Mouse (Mus musculus): Measurements from ENCODE around the gene Zfp870. TPM values are rescaled to one million over a fixed set of nuclear protein-coding genes. Genes with fewer than 3 reads are reported as not detected.

The Zfp870 gene
- polyA plus RNA-seq, 2 experiments, result 0.79 to 1.5 TPM

GRCm38 (mm10) chr17:32839083-32839802 is 52.2 kb downstream of the Zfp870 start:
- DNase-seq (ENCODE audit: low read depth in 3 of 3, low spot score in 3 of 3), result no peak

GRCm38 (mm10) chr17:32830418-32830782 is 61.0 kb downstream of the Zfp870 start:
- Histone ChIP-seq H3K4me3 (ENCODE audit: insufficient read depth in 1 of 2, low read depth in 2 of 2, low read length in 2 of 2) (peak overlapping the region; percentile 74 to 91; a peak in 3 of 4 replicates), H3K9ac (replicated peaks) (no peak overlapping the region), H3K4me1 (replicated peaks; ENCODE audit: control insufficient read depth in 2 of 2, insufficient read depth in 2 of 2, low read length in 1 of 2) (peaks cover 4 to 7% of the 10 kb centered on the region in 2 experiments; a peak in 3 of 4 replicates), H3K4me2 (ENCODE audit: low read depth) (peak overlapping the region; percentile 72), H3K27me3 (ENCODE audit: control insufficient read depth, insufficient read depth, low read length) (no peaks in the 10 kb centered on the region), H3K27ac (no peak overlapping the region), H3K36me3 (replicated peaks; ENCODE audit: control insufficient read depth, insufficient read depth, low read depth) (no peaks in the 10 kb centered on the region), H3K9me3 (ENCODE audit: control insufficient read depth, low read length) (no peaks in the 10 kb centered on the region)
- TF ChIP-seq EP300 (IDR thresholded peaks at IDR 0.05; ENCODE audit: low read depth) (no peak), CTCF (IDR thresholded peaks at IDR 0.05; ENCODE audit: low read depth) (no peak)
- 31% methylated on average over 3 of the region's 3 CpGs for WGBS (ENCODE audit: insufficient replicate concordance)
- DNase-seq (ENCODE audit: low read depth in 3 of 3, low spot score in 3 of 3) (no peak), ATAC-seq (ENCODE audit: insufficient read depth) (no peak)

More at GRCm38 (mm10) chr17:32839083-32839802, 52.2 kb downstream of the Zfp870 start:
- WGBS (ENCODE audit: insufficient replicate concordance), result 47% methylated on average over 15 of the region's 15 CpGs
- Histone ChIP-seq H3K9me3 (ENCODE audit: control insufficient read depth, low read length) (no peaks in the 10 kb centered on the region), H3K27ac (no peak overlapping the region), H3K4me1 (replicated peaks; ENCODE audit: control insufficient read depth in 2 of 2, insufficient read depth in 2 of 2, low read length in 1 of 2) (no peaks in the 10 kb centered on the region), H3K27me3 (ENCODE audit: control insufficient read depth, insufficient read depth, low read length) (no peaks in the 10 kb centered on the region), H3K4me3 (ENCODE audit: insufficient read depth in 1 of 2, low read depth in 2 of 2, low read length in 2 of 2) (no peak overlapping the region), H3K9ac (replicated peaks) (no peak overlapping the region), H3K36me3 (replicated peaks; ENCODE audit: control insufficient read depth, insufficient read depth, low read depth) (no peaks in the 10 kb centered on the region), H3K4me2 (ENCODE audit: low read depth) (no peak overlapping the region)
- no peak for TF ChIP-seq EP300 (IDR thresholded peaks at IDR 0.05; ENCODE audit: low read depth)
- TF ChIP-seq CTCF (IDR thresholded peaks at IDR 0.05; ENCODE audit: low read depth), result no peak
- no peak for ATAC-seq (ENCODE audit: insufficient read depth)

GRCm38 (mm10) chr17:32829540-32830417 is 61.7 kb downstream of the Zfp870 start, which contains the start of gene Zfp799:
TSS of gene Zfp799 (minus strand) at chr17:32830261.
- TF ChIP-seq CTCF (IDR thresholded peaks at IDR 0.05; ENCODE audit: low read depth) (no peak), EP300 (IDR thresholded peaks at IDR 0.05; ENCODE audit: low read depth) (no peak)
- Histone ChIP-seq H3K27ac (no peak within 1 kb of the TSS), H3K9ac (replicated peaks) (peak within 1 kb of the TSS; percentile 65), H3K4me3 (ENCODE audit: insufficient read depth in 1 of 2, low read depth in 2 of 2, low read length in 2 of 2) (peak within 1 kb of the TSS; percentile 74 to 91), H3K9me3 (ENCODE audit: control insufficient read depth, low read length) (no peaks in the 10 kb centered on the region), H3K27me3 (ENCODE audit: control insufficient read depth, insufficient read depth, low read length) (no peaks in the 10 kb centered on the region), H3K4me2 (ENCODE audit: low read depth) (peak within 1 kb of the TSS; percentile 72), H3K36me3 (replicated peaks; ENCODE audit: control insufficient read depth, insufficient read depth, low read depth) (no peaks in the 10 kb centered on the region), H3K4me1 (replicated peaks; ENCODE audit: control insufficient read depth in 2 of 2, insufficient read depth in 2 of 2, low read length in 1 of 2) (peaks cover 4 to 7% of the 10 kb centered on the region in 2 experiments; a peak in 3 of 4 replicates)
- WGBS (ENCODE audit: insufficient replicate concordance), result 1% methylated on average over 35 of the region's 35 CpGs
- DNase-seq (ENCODE audit: low read depth in 3 of 3, low spot score in 3 of 3), result peak; percentile 62 to 64 (median 63)
- ATAC-seq (ENCODE audit: insufficient read depth), result peak; percentile 85

Other genes with a start within 250 kb of the Zfp870 start
- gene Cyp4f40, start 232.7 kb downstream of the Zfp870 start, polyA plus RNA-seq (2012; rRNA removed), result not detected in 2 replicates
- gene Cyp4f40, start 232.7 kb downstream of the Zfp870 start, polyA plus RNA-seq (2014; fragmentation: Nextera tagmentation; extraction: Ambion mirVana), result not detected in 2 replicates
- gene Cyp4f15, start 206.0 kb downstream of the Zfp870 start, polyA plus RNA-seq (2012; rRNA removed), result 3.9 and 4.4 TPM in 2 replicates
- 2.3 and 3.0 TPM in 2 replicates for gene Cyp4f15, start 206.0 kb downstream of the Zfp870 start, polyA plus RNA-seq (2014; fragmentation: Nextera tagmentation; extraction: Ambion mirVana)
- gene Zfp871, start 103.4 kb downstream of the Zfp870 start, polyA plus RNA-seq (2012; rRNA removed), result 7.4 and 8.0 TPM in 2 replicates
- 9.4 and 10.6 TPM in 2 replicates for gene Zfp871, start 103.4 kb downstream of the Zfp870 start, polyA plus RNA-seq (2014; fragmentation: Nextera tagmentation; extraction: Ambion mirVana)
- 0.06 and 0.10 TPM in 2 replicates for gene Zfp811, start 81.7 kb downstream of the Zfp870 start, polyA plus RNA-seq (2012; rRNA removed)
- gene Zfp811, start 81.7 kb downstream of the Zfp870 start, polyA plus RNA-seq (2014; fragmentation: Nextera tagmentation; extraction: Ambion mirVana), result 0.04 and 0.11 TPM in 2 replicates
- 0.60 and 0.71 TPM in 2 replicates for gene Zfp799, start 61.4 kb downstream of the Zfp870 start, polyA plus RNA-seq (2012; rRNA removed)
- gene Zfp799, start 61.4 kb downstream of the Zfp870 start, polyA plus RNA-seq (2014; fragmentation: Nextera tagmentation; extraction: Ambion mirVana), result 1.0 and 1.5 TPM in 2 replicates
- gene Cyp4f14, start 25.7 kb upstream of the Zfp870 start, polyA plus RNA-seq (2012; rRNA removed), result 0.02 TPM in 1 of 2 replicates, not detected in the other
- not detected in 2 replicates for gene Cyp4f14, start 25.7 kb upstream of the Zfp870 start, polyA plus RNA-seq (2014; fragmentation: Nextera tagmentation; extraction: Ambion mirVana)
- gene Cyp4f13, start 55.8 kb upstream of the Zfp870 start, polyA plus RNA-seq (2012; rRNA removed), result 3.3 and 3.6 TPM in 2 replicates
- gene Cyp4f13, start 55.8 kb upstream of the Zfp870 start, polyA plus RNA-seq (2014; fragmentation: Nextera tagmentation; extraction: Ambion mirVana), result 4.1 and 6.0 TPM in 2 replicates
- 1.3 and 2.3 TPM in 2 replicates for gene Zfp472, start 74.2 kb upstream of the Zfp870 start, polyA plus RNA-seq (2012; rRNA removed)
- gene Zfp472, start 74.2 kb upstream of the Zfp870 start, polyA plus RNA-seq (2014; fragmentation: Nextera tagmentation; extraction: Ambion mirVana), result 6.1 and 6.8 TPM in 2 replicates
- 1.1 and 1.8 TPM in 2 replicates for gene Zfp952, start 101.5 kb upstream of the Zfp870 start, polyA plus RNA-seq (2012; rRNA removed)
- gene Zfp952, start 101.5 kb upstream of the Zfp870 start, polyA plus RNA-seq (2014; fragmentation: Nextera tagmentation; extraction: Ambion mirVana), result 2.2 and 2.3 TPM in 2 replicates
- 0.61 and 1.1 TPM in 2 replicates for gene Zfp763, start 141.8 kb upstream of the Zfp870 start, polyA plus RNA-seq (2012; rRNA removed)
- gene Zfp763, start 141.8 kb upstream of the Zfp870 start, polyA plus RNA-seq (2014; fragmentation: Nextera tagmentation; extraction: Ambion mirVana), result 1.8 and 2.0 TPM in 2 replicates
- gene 4921501E09Rik, start 176.4 kb upstream of the Zfp870 start, polyA plus RNA-seq (2012; rRNA removed), result not detected in 2 replicates
- not detected in 2 replicates for gene 4921501E09Rik, start 176.4 kb upstream of the Zfp870 start, polyA plus RNA-seq (2014; fragmentation: Nextera tagmentation; extraction: Ambion mirVana)
- gene Zfp563, start 197.7 kb upstream of the Zfp870 start, polyA plus RNA-seq (2012; rRNA removed), result 0.56 and 0.61 TPM in 2 replicates
- 1.1 and 1.2 TPM in 2 replicates for gene Zfp563, start 197.7 kb upstream of the Zfp870 start, polyA plus RNA-seq (2014; fragmentation: Nextera tagmentation; extraction: Ambion mirVana)
- gene Morc2b, start 248.0 kb upstream of the Zfp870 start, polyA plus RNA-seq (2012; rRNA removed), result not detected in 2 replicates
- gene Morc2b, start 248.0 kb upstream of the Zfp870 start, polyA plus RNA-seq (2014; fragmentation: Nextera tagmentation; extraction: Ambion mirVana), result not detected in 2 replicates